Mouse (Mus musculus) natural killer cell, adult 2 months (primary cell): Measurements from ENCODE around the gene Raver1.
"Not testable (repeated sequence)": the region's sequence is repeated elsewhere in the genome, so short reads cannot be mapped to it uniquely, and the experiment has no call there.

ENCODE experiments used
- DNase-seq, 2 experiments: peaks; one replicate each; pipeline ENCODE4 v3.0.0; 2022; ENCODE audit warnings: low spot score in 2 of 2

The Raver1 gene

DNA sequence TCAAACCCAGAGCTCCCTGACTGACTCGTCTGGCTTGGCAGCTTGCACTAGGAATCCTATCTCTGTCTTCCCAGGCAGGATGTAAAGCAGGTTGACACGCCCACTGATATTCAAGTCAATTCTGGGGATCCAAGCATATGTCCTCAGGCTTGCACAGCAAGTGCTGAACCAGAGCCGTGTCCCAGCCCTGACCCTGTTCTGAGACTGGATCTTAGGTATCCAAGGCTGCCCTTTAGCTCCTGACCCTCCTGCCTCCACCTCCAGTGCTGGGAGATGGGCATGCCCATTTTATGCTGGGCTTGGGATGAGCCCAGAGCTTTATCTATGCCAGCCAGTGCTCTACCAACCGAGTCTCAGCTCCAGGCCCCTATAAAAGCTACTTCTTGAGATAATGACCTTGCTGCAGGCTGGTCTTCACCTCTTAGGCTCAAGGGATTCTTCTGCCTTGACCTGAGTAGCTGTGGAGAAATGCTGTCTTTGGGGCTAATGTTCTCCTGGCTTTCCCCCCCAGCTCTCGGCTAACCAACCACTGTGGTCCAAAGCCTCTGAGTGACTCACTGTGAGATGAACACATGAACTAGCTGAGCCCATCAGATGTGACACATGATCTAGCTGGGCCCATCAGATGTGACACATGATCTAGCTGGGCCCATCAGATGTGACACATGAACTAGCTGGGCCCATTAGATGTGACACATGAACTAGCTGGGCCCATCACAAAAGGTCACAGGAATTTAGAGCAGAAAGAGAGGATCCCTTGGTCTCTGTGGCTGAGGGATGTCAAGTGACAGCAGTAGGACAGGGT is 14.2 kb upstream of the Raver1 start:
- DNase-seq = no peak

DNA sequence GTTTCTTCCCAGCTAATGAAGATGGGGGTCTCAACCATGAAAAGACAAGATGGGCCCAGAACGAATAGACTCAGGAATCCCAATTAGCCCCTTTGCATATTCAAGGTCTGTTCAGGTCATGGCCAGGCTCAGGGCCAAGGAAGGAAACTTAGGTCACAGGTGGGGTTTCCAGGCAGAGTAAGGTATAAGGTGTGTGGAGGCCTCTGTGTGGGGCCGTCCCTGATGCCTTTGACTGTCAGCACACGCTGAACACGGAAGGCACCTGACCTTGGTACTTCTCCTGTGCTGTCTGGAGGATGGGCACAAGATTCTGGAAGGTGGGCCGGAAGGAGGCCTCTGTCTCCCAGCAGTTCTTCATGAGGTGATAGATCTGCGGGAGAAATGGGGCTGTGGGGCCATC is 13.0 kb upstream of the Raver1 start:
- DNase-seq = no peak

DNA sequence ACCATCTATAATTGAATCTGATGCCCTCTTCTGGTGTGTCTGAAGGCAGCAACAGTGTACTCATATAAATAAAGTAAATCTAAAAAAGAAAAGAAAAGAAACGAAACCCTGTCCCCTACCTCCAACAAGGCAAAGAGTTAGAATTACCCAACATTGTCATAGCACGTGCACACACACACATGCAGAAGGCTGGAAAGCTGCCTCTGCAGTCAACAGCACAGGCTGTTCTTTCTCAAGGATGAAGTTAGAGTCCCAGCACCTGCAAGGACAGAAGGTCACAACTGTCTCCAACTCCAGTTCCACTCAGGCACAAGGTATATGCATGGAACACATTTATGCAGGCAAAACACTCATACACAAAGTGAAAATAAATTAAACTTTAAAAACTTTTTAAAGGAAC is 10.3 kb upstream of the Raver1 start:
- no peak for DNase-seq

DNA sequence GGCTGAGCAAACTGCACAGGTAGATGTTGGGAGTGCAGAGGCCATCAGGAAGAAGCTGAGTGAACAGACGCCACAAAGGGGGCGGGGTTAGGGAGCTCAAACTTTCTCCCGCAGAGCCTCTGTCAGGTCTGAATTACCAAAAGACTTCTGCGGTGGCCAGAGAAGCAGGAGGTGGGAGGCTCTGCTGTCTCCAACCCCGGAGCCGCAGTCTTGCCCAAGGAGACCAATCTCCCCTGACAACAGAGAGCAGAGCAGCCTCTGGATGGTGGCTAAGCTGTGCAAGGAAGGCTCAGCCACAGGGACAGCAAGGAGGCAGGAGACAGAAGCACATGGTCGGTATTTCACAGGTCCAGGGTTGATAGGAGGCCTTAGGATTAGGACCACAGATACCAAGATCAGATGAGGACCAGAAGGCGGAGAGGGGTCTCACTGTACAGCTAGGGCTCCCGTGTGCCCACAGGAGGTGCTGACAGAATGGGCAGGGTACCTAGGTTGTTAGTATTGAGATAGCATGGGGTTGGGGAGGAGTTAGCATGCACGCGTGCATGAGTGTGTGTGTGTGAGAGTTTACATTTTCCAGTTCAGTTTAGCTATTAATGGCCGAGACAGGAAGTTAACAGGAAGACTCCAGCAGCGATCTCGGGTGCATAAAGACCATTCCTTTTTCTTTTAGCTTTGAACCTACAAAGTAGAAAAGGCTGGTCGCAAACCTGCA is 8.8 kb upstream of the Raver1 start:
- no peak for DNase-seq

DNA sequence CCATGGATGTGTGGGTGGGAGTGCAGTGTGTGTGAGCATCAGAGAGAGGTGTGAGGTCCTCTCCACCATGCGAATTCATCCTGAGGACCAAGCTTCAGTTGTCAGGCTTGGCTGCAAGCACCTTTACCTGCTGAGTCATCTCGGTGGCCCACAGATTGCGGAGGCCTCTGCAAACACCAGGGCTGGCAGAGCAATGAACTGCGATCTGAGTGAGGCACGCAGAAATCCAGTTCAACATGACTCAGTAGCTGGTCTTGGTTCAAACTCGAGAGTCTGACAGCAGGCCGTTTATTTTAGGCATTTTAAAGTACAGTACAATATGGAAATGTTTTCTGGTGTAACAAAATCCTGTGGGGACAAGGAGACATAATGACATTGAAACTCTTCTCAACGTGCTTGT is 6.0 kb upstream of the Raver1 start:
- DNase-seq = no peak

DNA sequence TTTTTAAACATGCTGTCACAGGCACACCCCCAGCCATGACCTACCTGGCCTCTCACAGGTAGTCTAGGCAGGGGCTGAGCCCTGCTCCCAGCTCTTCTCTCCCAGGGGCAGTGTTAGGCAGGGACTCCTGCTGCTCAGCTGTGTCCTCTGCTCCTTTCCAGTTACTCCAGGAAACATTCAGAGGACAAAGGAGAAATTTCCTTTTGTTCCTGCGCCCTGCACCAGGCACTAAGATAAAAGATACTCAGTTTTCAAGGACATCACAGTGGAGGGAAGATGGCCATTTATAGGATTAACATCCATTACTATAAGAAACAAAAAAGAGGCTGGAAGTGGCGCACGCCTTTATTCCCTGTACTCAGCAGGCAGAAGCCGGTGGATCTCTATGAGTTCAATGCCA is 4.2 kb upstream of the Raver1 start:
- DNase-seq = no peak

DNA sequence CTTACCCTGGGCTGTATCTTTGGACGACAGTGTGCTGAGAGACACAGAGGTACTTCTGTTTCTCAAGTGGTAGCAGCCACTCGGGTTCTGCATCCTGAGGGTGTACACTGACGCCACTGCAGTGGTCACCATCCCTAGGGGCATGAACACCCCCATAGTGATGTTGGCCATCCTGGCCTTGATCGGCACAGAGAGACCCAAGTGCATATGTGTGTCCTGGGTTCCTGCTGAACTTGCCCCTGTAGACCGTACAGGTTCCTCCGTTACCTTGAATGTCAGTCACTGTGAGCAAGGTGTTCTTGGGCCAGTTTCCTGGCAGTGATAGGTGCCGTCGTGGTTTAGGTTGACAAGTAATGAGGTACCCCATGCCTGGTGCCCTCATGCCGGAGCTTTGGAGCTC is 1.6 kb upstream of the Raver1 start:
- no peak for DNase-seq

DNA sequence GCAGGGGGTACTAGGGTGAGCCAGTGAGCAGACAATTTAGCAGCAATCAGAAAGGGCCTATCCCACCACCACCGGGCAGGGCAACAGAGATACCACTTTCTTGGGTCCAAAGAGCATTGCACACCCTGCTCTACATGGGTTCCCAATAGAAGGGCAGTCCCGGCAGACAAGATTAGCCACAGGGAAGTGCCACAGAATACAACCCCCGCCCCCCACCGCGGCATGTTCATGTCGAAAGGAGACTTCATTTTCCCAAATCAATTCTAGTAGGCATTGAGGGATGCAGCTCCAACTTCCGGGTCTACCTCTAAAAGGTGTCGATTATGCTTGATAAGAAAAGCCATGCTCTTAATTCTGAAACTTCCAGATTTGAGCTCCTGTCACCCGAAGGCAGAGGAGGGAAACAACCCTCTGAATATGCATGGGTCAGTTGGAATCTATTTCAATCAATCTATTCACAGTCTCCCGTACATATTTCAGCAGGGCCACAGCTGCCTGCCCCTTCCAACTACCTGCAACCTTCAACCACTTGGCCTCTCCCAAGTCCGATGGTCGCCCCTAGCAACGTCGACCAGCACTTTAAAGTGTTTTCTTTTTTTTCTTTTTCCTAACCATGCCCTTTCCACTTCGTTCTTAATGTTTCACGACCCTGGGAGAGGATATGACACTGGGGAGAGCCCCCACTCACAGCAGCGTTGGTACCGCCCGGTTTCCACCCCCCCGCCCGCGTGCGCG is 669 bp downstream of the Raver1 start:
- no peak for DNase-seq

DNA sequence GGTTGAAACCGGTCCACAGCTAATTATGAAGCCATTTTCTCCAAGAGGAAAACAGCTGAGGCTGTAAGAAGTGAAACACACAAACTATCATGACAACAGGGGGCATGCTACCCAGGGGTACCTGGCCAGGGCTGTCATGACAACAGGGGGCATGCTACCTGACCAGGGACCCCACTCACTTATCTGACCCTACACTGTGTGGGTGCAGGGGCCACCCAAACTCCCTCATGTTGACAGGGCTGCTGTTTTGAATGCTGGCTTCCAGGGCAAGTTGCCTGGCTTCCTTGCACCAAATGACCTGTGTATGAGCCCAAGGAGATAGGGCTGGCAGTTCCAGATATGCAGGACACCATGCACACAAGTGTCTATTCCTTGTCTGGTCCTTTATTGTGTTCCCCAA is 1.3 kb downstream of the Raver1 start:
- DNase-seq = no peak

DNA sequence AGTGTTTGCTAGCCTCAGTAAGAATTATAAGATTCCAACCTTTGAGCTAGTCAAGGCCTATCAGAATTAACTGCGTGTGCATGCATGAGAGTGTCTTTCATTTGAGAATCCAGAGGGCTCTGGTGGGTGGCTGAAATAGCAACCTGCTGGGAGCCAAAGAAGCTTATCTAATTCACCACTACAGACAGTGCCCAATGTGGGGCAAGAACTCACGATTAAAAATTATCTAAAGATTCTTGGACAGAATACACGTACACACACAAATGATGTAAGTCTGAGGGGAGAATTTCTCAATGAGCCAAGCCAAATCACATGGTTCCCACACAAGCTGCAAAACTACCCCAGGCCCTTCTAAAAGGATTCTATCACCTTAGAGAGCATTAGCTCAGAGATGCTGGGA is 8.5 kb downstream of the Raver1 start:
- DNase-seq = no peak

DNA sequence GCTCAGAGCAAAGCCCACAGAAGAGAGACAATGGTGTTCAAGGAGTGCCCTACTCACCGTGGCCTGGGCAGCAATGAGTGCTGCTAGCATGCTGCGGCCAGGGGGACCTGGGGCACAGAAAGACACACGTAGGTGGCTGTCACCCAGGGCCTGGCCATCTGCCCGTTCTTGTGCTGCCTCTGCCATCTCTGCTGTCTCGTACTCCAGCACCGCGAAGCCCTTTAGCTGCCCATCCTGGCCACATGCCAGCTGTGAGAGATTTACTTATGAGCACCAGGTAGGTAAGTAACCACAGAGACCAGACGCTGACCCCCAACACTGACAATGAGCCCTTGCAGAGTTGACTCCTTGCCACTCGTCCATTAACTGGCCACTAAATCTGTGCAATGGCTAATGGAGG is 10.7 kb downstream of the Raver1 start:
- no peak for DNase-seq

DNA sequence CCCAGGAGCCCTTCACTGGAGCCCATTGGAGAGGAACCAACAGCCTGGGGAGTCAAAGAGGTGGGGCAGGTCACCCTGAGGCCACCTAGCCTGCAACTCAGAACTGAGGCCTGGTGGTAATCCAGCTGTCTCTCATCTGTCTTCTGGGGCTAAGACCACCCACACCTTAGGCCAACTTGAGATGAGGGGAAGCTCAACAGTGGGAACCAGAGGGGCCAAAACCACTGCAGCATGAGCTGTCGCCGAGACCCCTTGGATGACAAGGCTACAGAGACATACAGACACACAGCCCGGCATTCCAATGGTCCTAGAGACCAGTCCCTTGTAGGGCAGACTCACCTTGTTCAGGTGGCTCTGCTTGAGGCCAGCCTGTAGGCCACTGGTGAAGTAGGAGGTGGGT is 16.2 kb downstream of the Raver1 start:
- DNase-seq = no peak

DNA sequence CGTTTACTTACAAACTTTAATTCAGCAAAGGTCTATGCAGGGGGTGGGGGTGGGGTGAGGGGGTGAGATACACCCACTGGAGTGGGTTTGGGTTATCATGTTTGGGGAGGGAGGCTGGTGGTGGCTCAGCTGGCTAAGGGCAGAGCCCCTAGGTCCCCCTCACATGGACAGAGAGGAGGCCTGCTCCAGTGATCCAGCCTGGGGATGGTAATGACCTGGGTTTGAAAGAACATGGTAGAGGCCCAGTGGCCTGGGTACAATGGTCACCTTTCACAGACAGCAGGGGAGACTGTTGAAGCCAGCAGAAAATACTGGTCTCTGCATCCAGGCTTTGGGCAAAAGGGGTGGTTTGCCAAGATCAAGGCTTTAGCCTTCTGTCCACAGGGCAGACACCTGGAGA is 17.6 kb downstream of the Raver1 start:
- DNase-seq = no peak

DNA sequence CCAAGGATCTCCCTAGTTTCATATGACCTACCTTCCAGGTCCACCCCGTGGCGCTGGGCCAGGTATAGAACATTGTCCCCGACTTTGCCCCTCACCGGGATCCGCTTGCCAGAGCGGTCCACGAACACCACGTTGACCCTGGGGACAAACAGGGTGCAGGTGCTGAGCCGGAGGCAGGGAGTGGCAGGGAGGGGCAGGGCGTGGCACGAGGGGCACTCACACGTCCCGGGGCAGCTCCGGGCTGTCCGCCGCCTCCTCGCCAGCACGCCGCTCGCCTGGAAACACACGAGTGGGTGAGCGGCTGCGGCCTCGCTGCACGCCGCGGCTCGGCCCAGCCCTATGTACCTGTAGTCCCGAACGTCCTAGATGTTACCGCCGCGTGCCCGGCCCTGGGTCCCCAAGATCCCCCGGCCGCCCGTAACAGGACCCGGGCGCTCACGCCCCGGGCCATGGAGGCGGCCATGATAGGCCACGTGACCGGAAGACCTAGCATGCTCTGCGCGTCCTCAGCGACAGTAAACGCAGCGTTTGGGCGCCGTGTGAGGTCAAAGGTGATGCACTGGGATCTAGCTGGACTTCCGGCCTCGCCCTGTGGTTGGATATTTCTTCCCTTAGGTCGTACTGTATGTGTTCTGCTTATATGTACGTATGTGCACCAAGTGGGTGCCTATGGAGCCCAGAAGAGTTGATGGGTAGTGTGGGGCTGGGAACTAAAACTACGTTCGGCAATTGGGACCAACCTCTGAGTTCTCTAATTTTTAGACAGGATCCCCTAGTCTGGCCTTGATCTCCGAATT is 18.6 kb downstream of the Raver1 start, which contains the start of the genes Gm49373 and Fdx1l:
Gene Gm49373, minus strand, starts transcription at position 53 of the 797 bp plus-strand sequence.
Gene Fdx1l, minus strand, starts transcription at position 571 of the 797 bp plus-strand sequence.
- DNase-seq = peak; percentile 80 to 82

DNA sequence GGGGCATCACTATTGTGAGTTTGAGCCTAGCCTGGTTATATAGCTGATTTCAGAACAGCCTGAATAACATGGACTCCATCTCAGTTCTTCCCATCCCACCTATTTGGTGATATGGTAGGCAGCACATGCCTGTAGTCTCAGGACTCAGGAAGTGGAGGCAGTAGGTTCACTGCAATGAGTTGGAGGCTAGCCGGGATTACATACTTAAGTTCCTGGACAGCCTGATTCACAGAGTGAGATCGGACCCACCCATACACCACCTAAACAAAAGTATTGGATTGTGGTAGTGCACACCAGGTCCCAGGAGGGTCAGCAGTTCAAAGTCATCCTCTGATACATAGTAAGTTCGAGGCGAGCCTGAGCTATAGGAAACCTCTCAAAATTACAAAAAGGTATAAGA is 19.2 kb downstream of the Raver1 start:
- no peak for DNase-seq

DNA sequence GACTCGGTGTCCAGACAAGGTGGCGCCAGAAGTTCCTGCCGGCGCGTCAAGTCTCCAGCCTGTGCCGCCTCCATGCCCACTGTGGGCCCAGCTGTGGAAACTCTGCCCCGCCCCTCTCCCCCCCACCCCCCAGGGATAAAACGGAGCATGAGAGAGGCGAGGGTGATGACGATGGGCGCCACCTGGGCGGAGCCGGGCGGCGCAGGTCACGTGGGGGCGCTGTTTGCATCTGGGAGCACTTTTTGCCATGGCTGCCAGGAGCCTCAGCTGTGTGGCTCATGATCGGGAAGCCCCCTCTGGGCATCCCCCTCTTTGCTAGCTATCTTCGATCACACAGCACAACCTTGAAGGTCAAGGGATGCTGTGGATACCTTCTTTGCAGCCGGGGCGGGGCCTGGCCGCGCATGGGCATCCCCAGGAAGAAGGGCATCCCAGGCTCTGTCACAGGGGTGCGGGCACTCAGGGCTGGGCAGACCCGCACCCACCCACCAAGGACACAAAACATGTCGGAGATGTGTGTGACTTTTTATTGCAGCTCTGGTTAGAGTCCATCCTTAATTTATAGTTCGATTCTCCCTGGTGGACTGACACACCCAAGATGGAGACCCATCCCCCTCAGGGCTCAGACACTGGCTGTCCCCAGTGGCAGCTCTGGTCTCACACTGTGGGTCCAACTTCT is 24.7 kb downstream of the Raver1 start, which contains the start of gene Zglp1:
Gene Zglp1, minus strand, starts transcription at position 88 of the 679 bp plus-strand sequence.
- no peak for DNase-seq

DNA sequence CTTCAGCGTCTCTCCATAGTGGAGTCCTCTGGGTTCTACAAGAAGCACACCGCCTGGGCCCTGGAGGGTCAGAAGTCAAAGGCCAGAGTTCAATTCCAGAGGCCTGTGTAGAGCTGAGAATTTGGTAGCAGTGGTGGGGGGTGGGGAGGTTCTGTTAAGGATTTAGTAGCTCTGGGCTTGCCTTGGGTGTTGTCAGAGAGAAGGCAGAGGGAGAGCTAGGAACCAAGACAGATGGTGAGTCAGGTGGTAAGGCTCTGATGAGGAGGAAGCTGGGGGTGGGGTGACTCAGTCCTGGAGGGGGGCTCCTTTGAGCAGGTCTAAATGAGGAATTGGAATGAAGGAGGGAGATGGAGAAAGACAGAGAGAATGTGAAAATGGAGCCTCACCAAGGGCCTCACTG is 28.9 kb downstream of the Raver1 start:
- DNase-seq = no peak

DNA sequence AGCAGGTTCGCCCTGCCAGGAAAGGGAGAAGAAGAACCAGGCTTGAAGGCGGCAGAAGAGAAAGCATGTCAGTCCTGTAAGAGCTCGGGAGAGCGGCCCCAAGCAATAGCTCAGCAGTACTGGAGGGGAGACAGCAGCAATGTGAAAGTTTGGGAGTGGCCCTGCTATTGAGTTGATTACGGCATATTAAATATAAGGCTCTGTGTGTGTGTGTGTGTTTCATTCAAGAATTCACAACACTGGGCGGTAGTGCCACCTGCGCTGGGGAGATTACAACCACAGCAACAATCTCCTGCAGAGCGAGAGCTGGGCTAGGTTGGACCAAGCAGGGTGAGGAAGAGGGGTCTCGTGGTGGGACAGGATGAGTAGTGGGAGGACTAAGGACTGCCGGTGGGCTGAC is 40.2 kb downstream of the Raver1 start:
- no peak for DNase-seq

DNA sequence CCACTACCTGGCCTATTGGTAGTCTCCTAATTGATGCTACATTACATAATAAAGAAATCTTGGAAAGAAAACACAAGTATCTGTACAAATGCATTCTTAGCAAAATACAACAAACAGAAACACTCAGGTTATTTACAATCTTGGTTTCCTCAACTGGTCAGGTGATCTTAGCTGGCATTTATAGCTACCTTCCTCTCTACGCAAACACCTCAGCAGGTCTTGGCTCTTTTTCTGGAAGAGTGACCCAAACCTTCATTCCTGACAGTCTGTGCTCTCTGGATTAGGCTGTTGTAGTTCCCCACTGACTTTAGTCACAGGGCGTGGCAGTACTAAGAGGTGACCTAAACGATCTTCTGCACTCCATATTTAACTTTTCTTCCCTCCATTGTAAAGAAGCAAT is 46.6 kb downstream of the Raver1 start:
- DNase-seq = no peak

DNA sequence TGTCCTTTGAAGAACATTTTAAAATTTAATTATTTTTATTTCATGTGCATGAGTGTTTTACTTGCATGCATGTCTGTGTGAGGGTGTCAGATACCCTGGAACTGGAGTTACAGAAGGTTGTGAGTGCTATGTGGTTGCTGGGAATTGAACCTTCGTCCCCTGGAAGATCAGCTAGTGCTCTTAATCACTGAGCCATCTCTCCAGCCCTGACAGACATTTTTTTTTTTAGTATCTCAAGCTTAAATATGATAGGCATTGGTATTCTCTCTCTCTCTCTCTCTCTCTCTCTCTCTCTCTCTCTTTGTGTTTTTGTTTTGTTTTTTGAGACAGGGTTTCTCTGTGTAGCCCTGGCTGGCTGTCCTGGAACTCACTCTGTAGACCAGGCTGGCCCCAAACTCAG is 47.0 kb downstream of the Raver1 start:
- not testable (repeated sequence) for DNase-seq

DNA sequence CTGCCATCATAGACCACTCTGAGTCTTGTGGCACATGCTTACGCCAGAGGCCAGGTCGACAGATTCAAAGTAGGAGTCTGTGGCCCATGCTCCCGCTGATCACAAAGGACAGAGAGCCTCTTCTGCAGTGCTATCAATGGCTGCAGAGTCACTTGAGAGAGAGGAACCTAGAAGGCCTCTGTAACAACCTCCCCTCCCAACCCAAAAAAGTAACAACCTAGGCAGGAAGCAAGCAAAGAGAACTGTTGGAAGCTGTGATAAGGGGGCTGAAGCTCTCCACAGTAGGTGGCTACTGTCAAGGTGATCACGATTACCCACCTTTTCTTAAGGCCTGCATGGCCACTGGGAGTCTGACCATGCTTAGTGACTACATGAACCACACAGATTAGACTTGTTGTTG is 48.2 kb downstream of the Raver1 start:
- DNase-seq = no peak
